Mouse (Mus musculus) liver, postnatal 0 days (tissue): ENCODE data around the gene Gm2696. TPM values are rescaled to one million over a fixed set of nuclear protein-coding genes. Genes with fewer than 3 reads are reported as not detected.

Source experiments
- ATAC-seq: fragments of 200-750 bp; cut with Nextera tagmentation; 2 replicates; pipeline ENCODE4 v1.8.0; 2017; ENCODE audit warnings: mild to moderate bottlenecking, moderate library complexity
- DNase-seq: peaks from one replicate; pipeline ENCODE4 v3.0.0-alpha.2; 2016
- H3K27ac ChIP-seq: fragments of 300-500 bp; sonication (generic); 2 replicates; pipeline ENCODE4 v1.5.1; 2014; ENCODE audit warnings: antibody characterized with exemption, moderate library complexity, mild to moderate bottlenecking, low read depth
- H3K27me3 ChIP-seq: fragments of 300-500 bp; sonication (generic); 2 replicates; pipeline ENCODE4 v1.6.1; 2014; ENCODE audit warnings: low read length, control low read depth, mixed read lengths; ENCODE audit not compliant: insufficient read depth
- H3K36me3 ChIP-seq: fragments of 300-500 bp; sonication (generic); replicated peaks from 2 replicates; pipeline ENCODE4 v1.6.1; 2014; ENCODE audit warnings: mild to moderate bottlenecking, control low read depth, low read length, moderate library complexity, mixed read lengths; ENCODE audit not compliant: insufficient read depth
- H3K4me1 ChIP-seq: fragments of 300-500 bp; sonication (generic); 2 replicates; pipeline ENCODE4 v1.6.1; 2014; ENCODE audit warnings: antibody characterized with exemption, mild to moderate bottlenecking, control low read depth; ENCODE audit not compliant: insufficient read depth
- H3K4me2 ChIP-seq: fragments of 300-500 bp; sonication (generic); 2 replicates; pipeline ENCODE4 v1.6.1; 2014; ENCODE audit warnings: low read depth, mild to moderate bottlenecking, low read length, moderate library complexity, mixed read lengths
- H3K4me3 ChIP-seq: fragments of 300-500 bp; sonication (generic); 2 replicates; pipeline ENCODE4 v1.5.1; 2014; ENCODE audit warnings: low read depth, low read length
- H3K9ac ChIP-seq: fragments of 300-500 bp; sonication (generic); replicated peaks from 2 replicates; pipeline ENCODE4 v1.6.1; 2014; ENCODE audit warnings: mild to moderate bottlenecking, moderate library complexity
- H3K9me3 ChIP-seq: fragments of 300-500 bp; sonication (generic); 2 replicates; pipeline ENCODE4 v1.6.1; 2016; ENCODE audit warnings: mild to moderate bottlenecking, control low read depth, low read length, mixed read lengths
- CTCF ChIP-seq: sonication (generic); IDR thresholded peaks from 2 replicates; pipeline ENCODE4 v1.5.1; 2016; ENCODE audit warnings: antibody characterized with exemption, low read depth
- EP300 ChIP-seq: IDR thresholded peaks from 2 replicates; pipeline ENCODE4 v1.6.1; 2016; ENCODE audit warnings: antibody characterized with exemption, low read depth, mild to moderate bottlenecking
- WGBS: fragments of 180-500 bp; shearing (Covaris S2); extraction: QIAGEN DNeasy Blood & Tissue Kit; methylation state at CpG from one replicate; pipeline ENCODE4 v1.1.7; 2014; ENCODE audit not compliant: insufficient replicate concordance; 5-methylcytosine and 5-hydroxymethylcytosine counted together
- polyA plus RNA-seq: library from polyadenylated mRNA; unstranded; fragments of >200 nt; fragmentation: Nextera tagmentation; extraction: Ambion mirVana; gene quantifications from 2 replicates; pipeline ENCODE4 v1.2.1, GENCODE M21; 2015

Gm2696 gene
- polyA plus RNA-seq, 1 experiment from 2014 or later: not detected

DNA sequence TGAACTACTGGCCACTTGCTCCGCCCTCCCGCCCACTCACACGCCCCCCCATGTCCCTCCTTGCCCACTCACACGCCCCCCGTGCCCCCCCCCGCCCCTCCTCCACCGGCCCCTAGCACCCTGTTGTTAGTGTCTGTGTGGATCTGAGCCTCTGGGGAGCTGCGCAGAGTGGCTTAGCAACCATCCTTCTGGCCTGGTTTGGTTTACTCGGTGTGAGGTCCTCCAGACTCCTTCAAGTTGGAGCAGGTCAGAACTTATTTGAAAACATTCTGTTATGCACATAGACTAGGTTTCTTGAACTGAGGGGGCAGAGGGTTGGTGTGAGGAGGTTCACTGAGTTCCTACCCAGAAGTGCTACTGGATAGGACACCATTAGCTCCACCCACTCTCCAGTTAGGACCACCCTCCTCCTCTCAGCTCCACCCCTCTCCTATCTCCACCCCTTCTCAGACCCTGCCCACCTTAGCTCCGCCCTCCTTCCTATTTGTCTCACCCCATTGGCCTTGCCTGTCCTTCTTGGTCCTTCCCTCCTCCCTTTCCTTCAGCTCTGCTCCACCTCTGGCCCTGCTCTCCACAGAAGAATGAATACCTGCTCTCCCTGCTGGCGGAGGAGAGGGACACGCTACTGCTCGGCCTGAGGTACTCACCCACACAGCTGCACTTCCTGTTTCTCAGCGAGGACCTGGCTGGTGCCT, 49.7 kb downstream of the Gm2696 start:
- Histone ChIP-seq H3K4me2 (peak overlapping the region; percentile 47), H3K4me1 (no peaks in the 10 kb centered on the region), H3K4me3 (no peak overlapping the region), H3K27ac (no peak overlapping the region), H3K9ac (no peak overlapping the region), H3K27me3 (no peaks in the 10 kb centered on the region), H3K36me3 (no peaks in the 10 kb centered on the region), H3K9me3 (no peaks in the 10 kb centered on the region)
- ATAC-seq (peak; percentile 79), DNase-seq (peak; percentile 46)
- TF ChIP-seq EP300: no peak
- no peak for TF ChIP-seq CTCF
- 31% methylated on average over 14 of the region's 14 CpGs for WGBS

DNA sequence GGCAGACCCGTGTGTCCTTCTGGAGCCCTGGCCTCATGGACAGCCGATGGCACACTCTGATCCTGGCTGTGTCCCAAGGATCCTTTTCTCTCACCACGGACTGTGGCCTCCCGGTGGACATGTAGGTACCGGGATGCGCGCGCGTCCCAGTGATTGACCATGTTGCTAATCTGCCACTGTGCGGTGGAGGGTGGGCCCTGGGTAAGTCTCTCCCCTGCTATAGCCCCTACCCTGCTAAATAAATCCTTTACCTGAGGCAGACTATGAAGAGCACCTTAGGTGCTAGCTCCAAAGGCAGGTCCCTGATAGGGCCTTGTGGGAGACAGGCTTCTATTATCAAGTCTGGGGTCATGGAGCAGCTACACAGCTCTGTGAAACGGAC, 50.3 kb downstream of the Gm2696 start:
- Histone ChIP-seq H3K4me2 (peak overlapping the region; percentile 47), H3K27me3 (no peaks in the 10 kb centered on the region), H3K36me3 (no peaks in the 10 kb centered on the region), H3K4me3 (no peak overlapping the region), H3K9ac (no peak overlapping the region), H3K9me3 (no peaks in the 10 kb centered on the region), H3K27ac (no peak overlapping the region), H3K4me1 (no peaks in the 10 kb centered on the region)
- TF ChIP-seq EP300: no peak
- no peak for TF ChIP-seq CTCF
- DNase-seq (no peak), ATAC-seq (no peak)
- WGBS: 33% methylated on average over 11 of the region's 11 CpGs

DNA sequence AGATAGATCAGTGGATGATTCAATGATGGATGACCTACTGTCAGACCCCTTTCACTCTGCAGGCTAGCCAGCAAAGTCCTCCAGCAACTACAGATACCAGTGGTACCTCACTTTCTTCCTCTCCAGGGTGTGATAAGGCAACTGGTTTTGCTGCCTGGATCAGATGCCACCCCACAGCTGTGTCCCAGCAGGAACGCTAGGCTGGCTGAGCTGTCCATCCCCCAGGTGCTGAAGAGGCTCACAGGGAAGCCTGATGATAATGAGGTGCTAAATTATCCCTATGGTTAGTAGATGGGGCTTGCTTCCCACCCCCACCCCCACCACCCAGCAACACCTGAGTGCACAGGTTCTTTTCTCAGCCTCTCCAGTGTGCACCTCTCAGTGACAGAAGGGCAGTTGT, 53.1 kb downstream of the Gm2696 start:
- Histone ChIP-seq H3K9ac (no peak overlapping the region), H3K36me3 (no peaks in the 10 kb centered on the region), H3K4me1 (no peaks in the 10 kb centered on the region), H3K27ac (no peak overlapping the region), H3K27me3 (no peaks in the 10 kb centered on the region), H3K4me2 (no peak overlapping the region), H3K4me3 (no peak overlapping the region), H3K9me3 (no peaks in the 10 kb centered on the region)
- no peak for ATAC-seq
- 17% methylated on average over 1 of the region's 1 CpGs for WGBS
- no peak for DNase-seq
- TF ChIP-seq EP300: no peak
- no peak for TF ChIP-seq CTCF

DNA sequence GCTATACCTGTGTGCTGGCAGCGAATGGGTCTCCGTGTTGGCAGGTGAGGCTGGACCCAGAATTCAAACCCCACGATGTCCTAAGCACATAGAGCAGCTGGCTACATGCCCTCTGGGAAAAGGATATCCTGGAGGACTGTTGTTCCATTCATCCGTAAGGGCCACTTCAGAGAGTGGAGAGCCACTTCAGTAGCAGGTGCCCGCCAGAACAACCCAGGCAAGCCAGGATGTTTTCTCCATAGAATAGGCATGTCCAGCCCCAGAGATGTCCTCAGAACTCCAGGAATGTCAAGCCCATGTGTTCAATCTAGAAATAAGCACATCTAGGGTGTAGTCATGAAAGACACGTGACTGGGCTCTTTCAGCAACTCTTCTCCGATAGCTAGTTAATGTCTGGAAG, 55.2 kb downstream of the Gm2696 start:
- Histone ChIP-seq H3K36me3 (no peaks in the 10 kb centered on the region), H3K4me3 (no peak overlapping the region), H3K9me3 (no peaks in the 10 kb centered on the region), H3K27ac (no peak overlapping the region), H3K9ac (no peak overlapping the region), H3K4me1 (no peaks in the 10 kb centered on the region), H3K4me2 (no peak overlapping the region), H3K27me3 (no peaks in the 10 kb centered on the region)
- 75% methylated on average over 7 of the region's 7 CpGs for WGBS
- ATAC-seq (no peak), DNase-seq (no peak)
- TF ChIP-seq CTCF: no peak
- TF ChIP-seq EP300: no peak

DNA sequence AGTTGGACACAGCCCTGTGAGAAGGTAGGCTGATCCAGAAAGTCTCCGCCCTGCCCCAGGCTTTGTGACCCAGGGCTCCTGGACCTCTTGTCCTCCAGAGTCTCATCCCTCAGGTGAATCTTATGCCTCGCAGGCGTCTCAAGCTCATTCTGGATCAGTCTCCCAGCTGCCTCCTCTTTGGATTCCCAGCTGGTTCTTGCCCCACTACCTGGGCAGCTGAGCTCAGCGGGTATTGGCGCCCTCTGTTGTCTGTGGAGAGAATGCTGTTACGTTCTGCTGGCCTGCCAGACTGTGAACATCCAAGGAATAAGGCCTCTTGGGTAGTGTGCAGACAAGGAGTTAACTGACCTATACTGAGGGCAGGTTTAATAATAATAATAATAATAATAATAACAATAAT, 64.5 kb downstream of the Gm2696 start:
- 59% methylated on average over 6 of the region's 6 CpGs for WGBS
- peak; percentile 30 for DNase-seq
- no peaks in the 10 kb centered on the region for H3K4me1 ChIP-seq

DNA sequence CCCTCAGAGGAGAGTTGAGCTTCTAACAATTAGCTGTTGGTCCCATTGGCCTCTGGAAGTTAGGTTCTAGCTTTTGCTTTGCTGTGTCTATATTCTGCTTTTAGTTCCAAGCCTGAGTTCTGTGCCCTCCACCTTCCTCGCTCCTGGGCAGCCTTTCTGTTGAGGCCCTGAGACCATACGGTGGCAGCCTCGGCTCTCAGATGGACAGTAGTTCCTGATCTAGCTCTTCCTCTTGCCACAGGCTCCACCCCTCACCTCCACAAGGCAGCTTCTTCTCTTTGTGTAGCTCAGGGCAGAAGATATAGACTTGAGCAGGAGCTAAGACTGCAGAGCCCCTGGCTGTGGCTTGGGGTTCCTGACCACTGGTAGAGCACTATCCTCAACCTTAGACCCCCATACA, 65.8 kb downstream of the Gm2696 start:
- DNase-seq (no peak), ATAC-seq (no peak)
- H3K9me3 ChIP-seq: no peaks in the 10 kb centered on the region
- no peak overlapping the region for H3K9ac ChIP-seq
- no peak overlapping the region for H3K4me2 ChIP-seq
- no peaks in the 10 kb centered on the region for H3K36me3 ChIP-seq
- no peaks in the 10 kb centered on the region for H3K4me1 ChIP-seq
- no peaks in the 10 kb centered on the region for H3K27me3 ChIP-seq
- no peak overlapping the region for H3K27ac ChIP-seq
- WGBS: 35% methylated on average over 3 of the region's 3 CpGs
- no peak overlapping the region for H3K4me3 ChIP-seq
- peak; percentile 24; the same call in 1 of the 2 replicates for TF ChIP-seq CTCF
- no peak for TF ChIP-seq EP300

More for the DNA sequence above, 64.5 kb downstream of the Gm2696 start:
- Histone ChIP-seq H3K4me3 (no peak overlapping the region), H3K27ac (no peak overlapping the region), H3K4me2 (no peak overlapping the region), H3K36me3 (no peaks in the 10 kb centered on the region), H3K9ac (no peak overlapping the region), H3K27me3 (no peaks in the 10 kb centered on the region), H3K9me3 (no peaks in the 10 kb centered on the region)
- TF ChIP-seq EP300 (no peak), CTCF (peak; percentile 54)
- no peak for ATAC-seq
